Mouse (Mus musculus): ENCODE data around the gene Olfr1392.

Olfr1392 gene

DNA sequence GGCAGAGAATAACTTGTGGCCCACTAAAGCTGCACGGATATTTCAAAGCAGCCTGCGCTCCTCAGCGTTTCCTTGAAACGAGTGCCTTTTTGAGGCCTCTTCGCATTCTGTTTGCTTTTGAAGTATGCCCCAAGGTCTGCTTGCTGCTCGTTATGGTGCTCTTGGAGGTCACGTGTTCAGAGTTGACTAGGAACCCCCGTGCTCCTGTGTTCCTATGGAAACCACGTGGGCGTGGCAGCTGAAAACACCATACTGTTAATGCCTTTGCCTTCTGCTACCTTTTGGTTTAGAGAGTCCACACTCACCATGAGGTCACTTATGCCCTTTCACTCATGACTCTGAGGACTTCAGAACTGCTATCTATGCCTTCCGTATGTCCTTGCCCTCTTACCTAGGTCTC lies 20.5 kb upstream of the Olfr1392 start:
- TF ChIP-seq GATA4 (IDR thresholded peaks at IDR 0.05; ENCODE audit: insufficient replicate concordance, low read length): no peak

DNA sequence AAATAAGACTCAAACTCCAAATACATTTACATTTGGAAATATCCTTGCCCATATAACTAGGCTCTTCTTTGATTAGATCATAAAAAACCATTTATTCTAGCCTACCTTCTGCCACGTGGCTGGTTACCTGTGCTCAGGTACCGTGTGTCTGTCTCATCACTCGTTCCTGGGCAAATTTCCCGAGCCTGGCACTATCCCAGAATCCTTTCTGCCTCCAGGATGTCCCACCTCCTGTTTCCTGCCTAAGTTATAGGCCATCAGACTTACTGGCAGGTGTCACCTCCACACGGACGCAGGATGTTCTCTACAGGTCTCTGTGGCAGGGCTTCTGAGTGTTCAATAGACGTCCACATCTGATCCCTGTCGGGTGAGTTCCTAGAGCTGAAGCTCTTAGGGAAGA lies 20.0 kb upstream of the Olfr1392 start:
- no peak for TF ChIP-seq GATA4 (IDR thresholded peaks at IDR 0.05; ENCODE audit: insufficient replicate concordance, low read length)

DNA sequence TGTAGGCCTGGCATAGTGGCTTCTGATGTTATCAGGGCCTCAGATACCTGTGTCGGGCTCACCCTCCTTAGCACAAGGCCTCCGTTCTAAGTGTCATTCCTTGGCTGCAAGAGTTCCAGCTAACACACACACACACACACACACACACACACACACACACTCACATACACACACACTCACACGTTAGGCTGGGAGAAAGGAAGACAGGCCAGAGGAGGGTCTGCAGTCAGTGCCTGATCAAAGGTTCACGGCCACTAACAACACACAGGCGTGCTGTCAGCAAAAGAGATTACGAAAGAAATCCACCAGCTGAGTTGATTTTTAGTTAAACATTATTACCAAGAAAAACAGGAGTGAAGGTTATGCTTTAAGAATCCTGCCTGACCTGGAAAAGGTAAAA lies 18.4 kb upstream of the Olfr1392 start:
- no peak for TF ChIP-seq GATA4 (IDR thresholded peaks at IDR 0.05; ENCODE audit: insufficient replicate concordance, low read length)

DNA sequence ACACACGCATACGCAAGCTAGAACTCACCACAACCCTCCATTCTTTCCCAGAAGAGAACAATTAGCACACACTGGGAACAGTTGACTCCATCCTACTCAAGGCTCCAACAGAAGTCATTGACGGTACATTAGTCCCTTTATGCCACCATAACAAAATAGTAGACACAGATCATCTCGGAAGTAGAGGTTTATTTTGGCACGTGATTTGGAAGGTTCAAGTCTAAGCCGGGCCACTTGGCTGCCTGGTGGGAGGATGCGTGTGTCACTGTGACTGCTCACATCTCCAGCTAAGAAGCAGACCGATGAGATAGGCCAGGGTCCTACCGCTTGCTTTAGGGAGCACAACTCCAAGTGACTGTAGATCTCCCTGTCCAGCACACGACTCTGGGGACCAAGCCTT lies 17.8 kb upstream of the Olfr1392 start:
- TF ChIP-seq GATA4 (IDR thresholded peaks at IDR 0.05; ENCODE audit: insufficient replicate concordance, low read length): no peak

DNA sequence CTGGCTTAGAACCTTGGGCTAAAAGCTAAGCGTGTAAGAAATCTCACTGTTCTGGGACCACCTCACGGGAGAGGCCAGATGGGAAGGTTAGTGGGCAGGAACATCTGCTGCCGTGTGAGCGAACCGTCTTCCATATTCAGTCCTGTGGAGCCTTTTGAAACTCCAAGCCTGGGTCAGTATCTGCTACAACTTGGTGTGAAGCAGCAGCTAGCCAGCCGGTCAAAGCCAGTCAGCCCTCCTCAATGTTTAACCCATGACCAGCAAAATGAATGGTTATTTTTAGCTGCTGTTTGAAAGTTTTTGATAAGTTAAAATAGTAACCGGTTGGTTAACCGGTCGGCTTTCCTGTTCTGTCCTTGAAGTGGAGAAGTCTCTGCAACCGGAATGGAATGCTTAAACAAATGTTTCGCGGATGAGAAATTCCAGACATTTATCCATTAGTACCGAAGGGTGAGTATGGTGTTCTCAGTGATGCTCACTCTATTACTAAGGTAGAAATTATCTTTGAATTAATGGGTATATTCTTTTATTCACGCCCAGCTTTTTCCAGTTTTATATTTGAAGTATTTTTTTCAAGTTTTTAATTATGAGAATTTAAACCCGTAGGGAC lies 17.0 kb upstream of the Olfr1392 start:
- TF ChIP-seq GATA4 (IDR thresholded peaks at IDR 0.05; ENCODE audit: insufficient replicate concordance, low read length): no peak

DNA sequence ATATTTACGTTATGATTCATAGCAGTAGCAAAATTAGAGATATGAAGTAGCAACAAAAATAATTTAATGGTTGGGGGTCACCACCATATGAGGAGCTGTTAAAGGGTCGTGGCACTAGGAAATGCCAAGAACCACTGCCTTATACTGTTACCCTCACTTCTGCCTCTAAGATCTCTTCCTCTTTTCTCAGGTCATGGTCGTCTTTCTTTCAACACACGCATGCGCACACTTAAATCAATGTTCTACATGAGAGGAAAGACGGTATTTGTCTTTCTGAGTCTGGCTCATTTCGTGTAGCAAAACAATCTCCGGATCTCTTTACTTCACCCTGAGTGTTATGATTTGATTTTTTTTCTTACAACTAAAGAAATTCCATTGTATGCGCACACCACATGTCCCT lies 15.3 kb upstream of the Olfr1392 start:
- no peak for TF ChIP-seq GATA4 (IDR thresholded peaks at IDR 0.05; ENCODE audit: insufficient replicate concordance, low read length)

DNA sequence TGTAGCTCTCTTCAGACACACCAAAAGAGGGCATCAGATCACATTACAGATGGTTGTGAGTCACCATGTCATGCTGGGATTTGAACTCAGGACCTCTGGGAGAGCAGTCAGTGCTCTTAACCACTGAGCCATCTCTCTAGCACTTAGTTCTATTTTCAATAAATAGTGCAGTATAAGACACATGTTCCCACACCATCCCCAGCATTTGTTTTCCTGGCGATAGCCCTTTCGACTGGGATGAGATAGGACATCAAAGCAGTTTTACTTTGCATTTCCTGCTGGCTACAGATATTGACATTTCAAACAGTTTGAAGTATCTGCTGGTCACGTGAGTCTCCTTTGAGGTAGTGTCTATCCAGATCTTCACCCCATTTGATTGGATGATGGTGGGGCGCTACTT lies 14.7 kb upstream of the Olfr1392 start:
- no peak for TF ChIP-seq GATA4 (IDR thresholded peaks at IDR 0.05; ENCODE audit: insufficient replicate concordance, low read length)

DNA sequence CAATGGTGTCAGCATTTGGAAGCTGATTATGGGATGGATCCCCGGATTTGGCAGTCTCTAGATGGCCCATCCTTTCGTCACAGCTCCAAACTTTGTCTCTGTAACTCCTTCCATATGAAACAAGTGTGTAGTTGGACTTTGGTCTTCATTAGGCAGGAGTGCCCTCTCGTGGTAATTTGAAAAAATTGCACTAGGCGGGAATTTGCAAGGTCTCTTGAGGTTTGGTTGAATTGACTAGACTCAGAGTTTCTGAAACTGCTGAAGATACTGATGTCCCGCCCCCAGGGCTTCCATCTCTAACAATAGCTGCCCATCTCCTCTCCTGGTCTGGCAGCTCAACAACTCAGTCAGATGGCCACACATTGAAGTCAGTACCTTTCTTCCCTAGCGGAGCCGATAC lies 13.7 kb upstream of the Olfr1392 start:
- no peak for TF ChIP-seq GATA4 (IDR thresholded peaks at IDR 0.05; ENCODE audit: insufficient replicate concordance, low read length)

DNA sequence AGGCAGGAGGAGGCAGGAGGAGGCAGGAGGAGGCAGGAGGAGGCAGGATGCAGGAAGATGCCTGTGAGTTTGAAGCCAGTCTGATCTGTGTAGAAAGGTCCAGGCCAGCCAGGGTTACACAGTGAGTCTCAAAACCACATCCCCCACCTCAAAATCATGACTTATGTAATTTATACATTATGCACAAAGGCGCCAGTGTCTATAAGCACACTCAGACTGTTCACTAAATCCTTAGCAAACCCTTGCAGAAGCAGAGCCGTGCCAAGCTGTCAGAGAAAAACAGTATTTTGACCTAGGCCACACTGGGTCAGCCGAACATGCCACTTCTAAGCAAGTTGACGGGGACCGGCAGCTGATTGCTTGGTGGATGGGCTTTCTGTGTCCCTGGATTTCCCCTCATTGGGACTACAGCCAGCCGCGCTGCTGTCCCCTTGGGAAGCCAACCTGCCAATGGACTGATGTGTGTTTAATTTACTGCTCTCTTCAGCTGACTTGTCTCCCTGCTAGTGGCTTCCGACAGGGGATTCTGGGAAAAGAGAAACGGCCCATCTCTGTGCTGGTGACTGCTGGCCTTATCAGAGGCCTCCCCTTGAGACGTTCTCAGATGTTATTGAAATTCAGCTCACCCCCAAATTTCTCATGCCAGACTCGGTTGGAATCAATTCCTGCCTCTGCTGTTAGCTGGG lies 11.1 kb upstream of the Olfr1392 start:
- TF ChIP-seq GATA4 (IDR thresholded peaks at IDR 0.05; ENCODE audit: insufficient replicate concordance, low read length): no peak

DNA sequence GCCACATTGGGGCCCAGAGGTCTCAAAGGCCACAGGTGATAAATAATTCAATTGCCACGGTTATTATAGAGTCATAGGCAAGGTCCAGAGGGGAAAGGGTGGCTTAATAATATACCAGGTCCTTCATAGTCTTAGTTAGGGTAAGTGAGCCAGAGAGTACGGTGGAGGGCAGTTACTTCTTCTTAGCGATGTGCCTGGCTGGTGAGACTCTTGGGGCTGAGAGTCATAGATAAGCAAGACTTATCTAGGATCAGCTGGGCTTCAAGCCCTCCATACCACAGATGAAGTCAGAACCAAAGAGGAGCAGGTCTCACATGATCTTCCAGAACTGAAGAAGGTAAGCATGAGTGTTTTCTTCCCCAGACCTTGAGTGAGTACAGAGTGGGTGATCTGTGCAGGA lies 6.9 kb upstream of the Olfr1392 start, which contains the start of gene Olfr1393:
Gene Olfr1393, plus strand, starts transcription at position 83 of the 400 bp plus-strand sequence.
- TF ChIP-seq GATA4 (IDR thresholded peaks at IDR 0.05; ENCODE audit: insufficient replicate concordance, low read length): no peak

DNA sequence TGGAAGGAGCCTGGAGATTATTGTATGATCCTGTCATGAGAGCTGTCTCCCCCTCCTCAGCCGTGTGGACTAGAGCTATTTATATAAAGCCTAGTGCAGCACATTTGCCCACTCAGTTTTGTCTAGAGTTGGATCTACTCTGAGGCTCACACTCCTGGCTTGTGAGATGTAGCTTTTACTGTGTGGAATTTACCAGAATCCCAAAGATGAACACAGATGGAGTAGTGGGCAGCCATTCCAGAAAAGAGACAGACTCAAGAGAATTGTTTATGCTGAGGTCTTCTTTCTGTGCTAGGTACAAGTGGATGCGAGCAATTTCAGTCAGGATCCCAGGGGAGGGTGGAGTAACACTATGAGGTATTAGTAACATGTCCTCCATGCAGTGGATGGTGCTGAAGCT lies 2.2 kb downstream of the Olfr1392 start:
- no peak for TF ChIP-seq GATA4 (IDR thresholded peaks at IDR 0.05; ENCODE audit: insufficient replicate concordance, low read length)

DNA sequence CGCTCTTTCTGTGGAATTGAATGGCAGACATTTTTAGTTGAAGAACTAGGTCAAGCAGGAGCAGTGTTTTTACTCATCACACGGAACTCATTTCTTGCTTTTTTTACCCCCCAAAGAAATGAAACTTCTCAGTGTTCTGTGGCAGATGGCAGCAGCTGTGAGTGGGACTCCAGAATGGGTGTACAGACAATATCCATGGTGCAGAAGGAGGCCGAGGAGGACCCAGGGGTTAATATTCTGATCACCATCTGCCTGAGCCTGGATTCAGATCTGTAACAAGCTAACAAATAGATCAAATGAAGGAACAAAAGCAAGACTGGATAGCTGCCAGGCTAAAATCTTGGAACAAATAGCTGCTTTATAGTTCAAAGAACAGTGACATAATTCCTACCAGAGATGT lies 7.7 kb downstream of the Olfr1392 start:
- TF ChIP-seq GATA4 (IDR thresholded peaks at IDR 0.05; ENCODE audit: insufficient replicate concordance, low read length): no peak

DNA sequence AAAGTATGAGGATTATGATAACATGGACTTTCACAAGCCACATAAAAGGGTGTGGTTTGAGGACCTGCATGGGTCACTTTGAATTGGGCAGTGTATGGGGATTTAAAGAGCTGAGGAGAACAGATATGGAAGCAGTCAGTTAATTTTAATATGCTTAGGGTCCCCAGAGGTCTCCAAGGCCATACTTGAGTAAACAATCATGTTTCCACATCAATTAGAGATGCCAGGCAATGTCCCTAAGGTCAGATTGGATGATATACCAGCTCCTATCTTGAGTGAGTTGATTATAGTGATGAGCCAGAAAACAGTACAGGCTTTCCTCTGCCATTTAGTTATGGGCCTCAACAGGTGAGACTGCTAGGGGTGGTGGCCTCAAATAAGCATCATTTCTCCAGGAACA lies 19.4 kb downstream of the Olfr1392 start, which contains the start of gene Olfr10:
Gene Olfr10, plus strand, starts transcription at position 301 of the 400 bp plus-strand sequence.
- TF ChIP-seq GATA4 (IDR thresholded peaks at IDR 0.05; ENCODE audit: insufficient replicate concordance, low read length): no peak

DNA sequence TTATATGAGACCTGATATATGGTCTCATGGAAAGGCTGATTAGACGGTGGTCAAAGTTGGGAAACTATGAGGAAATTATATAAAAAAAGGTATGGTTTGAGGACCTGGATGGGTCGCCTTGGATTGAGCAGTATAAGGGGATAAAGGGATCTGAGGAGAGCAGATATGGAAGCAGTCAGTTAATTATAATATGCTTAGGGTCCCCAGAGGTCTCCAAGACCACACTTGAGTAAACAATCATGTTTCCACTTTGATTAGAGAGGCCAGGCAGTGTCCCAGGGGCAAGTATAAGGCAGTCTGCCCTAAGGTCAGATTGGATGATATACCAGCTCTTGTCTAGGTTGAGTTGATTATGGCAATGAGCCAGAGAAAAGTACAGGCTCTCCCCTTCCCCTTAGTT lies 37.4 kb downstream of the Olfr1392 start, which contains the start of gene Olfr1391:
Gene Olfr1391, plus strand, starts transcription at position 301 of the 400 bp plus-strand sequence.
- TF ChIP-seq GATA4 (IDR thresholded peaks at IDR 0.05; ENCODE audit: insufficient replicate concordance, low read length): no peak

DNA sequence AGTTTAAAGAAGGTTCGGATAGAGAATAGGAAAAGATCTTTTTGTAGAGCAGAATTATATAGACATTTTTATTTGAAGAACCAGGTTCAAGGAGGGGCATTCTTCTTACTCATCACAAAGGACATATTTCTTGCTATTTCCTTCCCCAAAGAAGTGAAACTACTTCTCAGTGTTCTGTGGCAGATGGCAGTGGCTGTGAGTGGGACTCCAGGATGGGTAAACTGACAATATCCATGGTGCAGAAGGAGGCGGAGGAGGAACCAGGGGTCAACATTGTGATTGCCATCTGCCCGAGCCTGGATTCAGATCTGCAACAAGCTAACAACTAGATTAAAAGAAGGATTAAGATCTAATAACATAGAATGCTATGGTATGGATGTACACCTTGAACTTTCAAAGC lies 41.6 kb downstream of the Olfr1392 start:
- TF ChIP-seq GATA4 (IDR thresholded peaks at IDR 0.05; ENCODE audit: insufficient replicate concordance, low read length): no peak

DNA sequence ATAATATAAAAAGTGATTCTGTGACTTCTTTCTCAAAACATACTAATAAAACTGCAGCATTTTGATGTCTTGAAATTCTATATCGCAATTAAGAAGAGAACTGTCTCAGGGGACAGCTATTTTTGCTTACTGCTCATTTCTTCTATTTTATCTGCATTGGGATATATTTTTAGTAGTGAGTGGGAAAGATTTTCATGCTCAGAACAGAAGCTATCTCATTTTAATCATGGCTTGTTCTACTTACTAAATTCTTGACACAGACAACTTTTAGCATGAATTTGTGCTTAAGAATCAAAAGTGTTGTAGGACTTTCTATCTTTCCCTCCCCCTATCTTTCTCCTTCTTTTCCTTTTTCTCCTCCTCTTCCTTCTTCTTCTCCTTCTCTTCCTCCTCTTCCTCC lies 44.6 kb downstream of the Olfr1392 start:
- TF ChIP-seq GATA4 (IDR thresholded peaks at IDR 0.05; ENCODE audit: insufficient replicate concordance, low read length): no peak

DNA sequence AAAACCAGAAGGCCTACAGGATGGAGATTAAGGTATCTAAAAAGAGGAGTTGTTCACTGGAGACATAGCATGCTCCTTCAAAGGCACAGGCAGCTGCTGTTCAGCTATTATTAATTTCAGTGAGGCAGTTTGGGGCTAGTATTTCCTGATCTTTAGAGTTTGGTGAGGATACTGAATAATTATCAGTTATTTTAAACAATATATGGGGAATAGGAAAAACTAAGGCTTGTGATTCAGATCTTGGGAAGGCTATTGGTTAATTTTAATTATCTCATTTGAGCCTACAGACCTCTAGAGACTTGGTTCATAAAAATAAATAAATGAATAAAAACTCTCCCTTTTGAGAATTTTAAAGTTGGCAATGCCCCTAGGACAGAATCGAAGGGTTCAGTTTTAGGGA lies 49.8 kb downstream of the Olfr1392 start, which contains the start of gene Olfr1390:
Gene Olfr1390, plus strand, starts transcription at position 301 of the 400 bp plus-strand sequence.
- TF ChIP-seq GATA4 (IDR thresholded peaks at IDR 0.05; ENCODE audit: insufficient replicate concordance, low read length): no peak
